Comparison of ENCODE assay signal across 8 mouse cellular contexts in the genomic region with DNA sequence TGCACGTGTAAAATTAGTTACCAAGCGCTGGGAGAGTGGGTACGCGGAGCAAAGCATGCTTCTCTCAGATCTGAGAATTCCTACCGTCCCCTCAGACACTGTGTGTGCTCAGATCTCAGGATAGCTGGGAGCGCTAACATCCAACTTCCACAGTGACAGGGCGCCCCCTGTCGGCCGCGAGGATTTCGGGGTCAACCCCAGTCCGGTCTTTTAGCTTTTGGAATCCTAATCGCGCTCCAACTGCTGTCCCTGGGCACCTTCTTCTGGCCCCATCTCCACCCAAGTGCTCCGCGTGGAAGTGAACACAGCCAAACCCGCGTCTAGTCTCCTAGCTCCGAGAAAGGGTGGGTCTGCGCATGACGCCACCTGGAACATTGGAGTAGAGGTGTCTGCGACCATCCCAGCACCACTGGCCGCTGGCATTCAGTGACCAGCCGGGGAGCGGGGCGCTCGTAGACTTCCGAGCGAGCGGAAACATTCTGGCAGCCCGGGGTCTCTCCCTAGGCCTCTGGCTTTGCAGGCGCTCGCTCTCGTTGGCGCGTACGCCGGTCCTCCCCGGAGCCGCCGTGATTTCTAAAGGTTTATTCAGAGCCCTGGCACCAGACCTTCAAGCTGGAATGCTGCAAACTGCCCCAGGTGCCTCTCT. TPM values are rescaled to one million over a fixed set of nuclear protein-coding genes. Genes with fewer than 3 reads are reported as not detected.
A peak's percentile ranks its signal among the peaks of the same experiment; 100 is the strongest.
DNase-seq lines count a peak whose midpoint lies in the region; ATAC-seq lines count a peak whose summit lies in the region.

No protein-coding gene starts in this region.

- no peaks in the 10 kb centered on the region for H3K36me3 ChIP-seq in heart, embryonic 12.5 days
- no peaks in the 10 kb centered on the region for H3K36me3 ChIP-seq in kidney, embryonic 16.5 days (ENCODE audit: insufficient read depth, low read length)

- H3K4me2 ChIP-seq in heart, embryonic 12.5 days = peak overlapping the region; percentile 68
- H3K4me2 ChIP-seq in kidney, embryonic 16.5 days (replicated peaks; ENCODE audit: low read depth, low read length) = peak overlapping the region; percentile 38

- under 1% methylated on average over 41 of the region's 41 CpGs for WGBS in heart, embryonic 12.5 days
- under 1% methylated on average over 41 of the region's 41 CpGs for WGBS in kidney, embryonic 16.5 days

- H3K4me1 ChIP-seq in heart, embryonic 12.5 days (replicated peaks) = peaks cover 38% of the 10 kb centered on the region
- H3K4me1 ChIP-seq in kidney, embryonic 16.5 days (ENCODE audit: insufficient read depth, low read length) = peaks cover 16% of the 10 kb centered on the region

- peaks cover 94% of the 10 kb centered on the region for H3K27me3 ChIP-seq in heart, embryonic 12.5 days (replicated peaks)
- peaks cover 98% of the 10 kb centered on the region for H3K27me3 ChIP-seq in kidney, embryonic 16.5 days (ENCODE audit: insufficient read depth, low read length)

- peak overlapping the region; percentile 38 for H3K4me3 ChIP-seq in heart, embryonic 12.5 days
- H3K4me3 ChIP-seq in kidney, embryonic 16.5 days (ENCODE audit: low read length) = peak overlapping the region; percentile 26

- H3K27ac ChIP-seq in heart, embryonic 12.5 days (ENCODE audit: poor library complexity, severe bottlenecking) = no peak overlapping the region
- no peak overlapping the region for H3K27ac ChIP-seq in kidney, embryonic 16.5 days (ENCODE audit: low read length)

- H3K9ac ChIP-seq in heart, embryonic 12.5 days = peak overlapping the region; percentile 7; the same call in 1 of the 2 replicates
- H3K9ac ChIP-seq in kidney, embryonic 16.5 days (replicated peaks; ENCODE audit: low read length) = no peak overlapping the region

- peak; percentile 23 to 84 for DNase-seq in urinary bladder, adult 18-20 months (ENCODE audit: low spot score in 2 of 2)
- DNase-seq in urinary bladder, postnatal 10 days (ENCODE audit: low spot score) = no peak
- DNase-seq in embryo, embryonic 11 days = peak; percentile 88
- peak; percentile 86 for DNase-seq in lung, postnatal 10 days
- DNase-seq in retina, postnatal 1 day = peak; percentile 84

- H3K9me3 ChIP-seq in heart, embryonic 12.5 days (replicated peaks) = no peaks in the 10 kb centered on the region
- no peaks in the 10 kb centered on the region for H3K9me3 ChIP-seq in kidney, embryonic 16.5 days (ENCODE audit: low read length)

- ATAC-seq in heart, embryonic 12.5 days (ENCODE audit: insufficient number of reproducible peaks, low FRiP score) = peak; percentile 22; the same call in 1 of the 2 replicates
- peak; percentile 39; the same call in 1 of the 2 replicates for ATAC-seq in kidney, embryonic 16.5 days (ENCODE audit: low FRiP score, low TSS enrichment)
- no peak; the same call in 1 of the 2 replicates for ATAC-seq in frontal cortex, adult (ENCODE audit: low TSS enrichment)

RNA-seq across cellular contexts. Expression of a gene that starts 1.8 kb away (rescaled TPM):
- polyA plus RNA-seq in heart, embryonic 12.5 days (2016; fragmentation: Nextera tagmentation; extraction: Ambion mirVana) = 0.44 and 0.55 TPM in 2 replicates
- polyA plus RNA-seq in kidney, embryonic 16.5 days (2015; fragmentation: Nextera tagmentation; extraction: Ambion mirVana) = 0.14 and 0.49 TPM in 2 replicates
